Mouse (Mus musculus): Measurements from ENCODE around the gene Mbd3. TPM values are rescaled to one million over a fixed set of nuclear protein-coding genes. Genes with fewer than 3 reads are reported as not detected.
A peak's percentile ranks its signal among the peaks of the same experiment; 100 is the strongest.

Mbd3 gene
- polyA plus RNA-seq, 1 experiment: 135 TPM

DNA sequence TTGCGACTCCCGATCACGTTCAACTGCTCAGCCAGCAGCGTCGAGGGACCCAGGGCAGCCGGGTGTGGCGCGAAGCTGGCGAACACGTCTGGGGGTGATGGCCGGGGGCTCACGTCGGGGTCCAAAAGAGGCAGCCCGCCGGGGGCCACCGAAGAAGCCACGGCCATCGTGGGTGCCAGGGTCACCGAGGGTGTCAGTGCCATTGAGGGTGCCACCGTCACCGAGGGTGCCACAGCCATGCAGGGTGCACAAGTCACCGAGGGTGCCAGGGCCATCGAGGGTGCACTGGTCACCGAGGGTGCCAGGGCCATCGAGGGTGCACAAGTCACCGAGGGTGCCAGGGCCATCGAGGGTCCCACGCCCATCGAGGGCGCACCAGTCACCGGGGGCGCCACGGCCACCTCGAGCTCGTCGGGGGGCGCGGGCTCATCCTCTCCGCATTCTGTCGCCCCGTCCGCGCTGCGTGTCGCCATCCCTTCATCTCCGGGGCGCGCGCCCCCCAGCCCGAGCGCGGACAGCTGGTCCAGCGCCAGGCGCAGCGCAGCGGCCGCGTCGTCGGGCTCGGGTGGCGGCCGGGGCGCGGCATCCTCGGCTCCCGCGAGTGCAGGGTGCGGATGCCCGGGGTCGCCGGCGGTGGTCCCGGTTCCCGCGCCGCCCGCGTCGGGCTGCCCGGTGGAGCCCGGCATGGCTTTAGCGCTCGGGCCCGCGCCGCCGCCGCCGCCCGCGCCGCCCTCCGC, 12.4 kb downstream of the Mbd3 start:
- no peaks in the 10 kb centered on the region; the same call in 1 of the 2 replicates for H3K36me3 ChIP-seq (ENCODE audit: control insufficient read depth, insufficient read depth, low read length)
- H3K4me3 ChIP-seq (ENCODE audit: control insufficient read depth, low read depth, low read length): peak overlapping the region; percentile 94
- H3K4me1 ChIP-seq (ENCODE audit: control insufficient read depth, insufficient read depth, low read length): peaks cover 17% of the 10 kb centered on the region
- TF ChIP-seq POLR2A (IDR thresholded peaks at IDR 0.05; ENCODE audit: control insufficient read depth, low read depth, low read length): no peak; the same call in none of the 2 replicates
- TF ChIP-seq CTCF (IDR thresholded peaks at IDR 0.05; ENCODE audit: control insufficient read depth, insufficient read depth, insufficient replicate concordance, low read depth, low read length): no peak
- peak overlapping the region; percentile 86 for H3K27ac ChIP-seq (ENCODE audit: control insufficient read depth, insufficient read depth, low read depth, low read length)
- no peaks in the 10 kb centered on the region for H3K27me3 ChIP-seq (ENCODE audit: control insufficient read depth, insufficient read depth, low read length)

DNA sequence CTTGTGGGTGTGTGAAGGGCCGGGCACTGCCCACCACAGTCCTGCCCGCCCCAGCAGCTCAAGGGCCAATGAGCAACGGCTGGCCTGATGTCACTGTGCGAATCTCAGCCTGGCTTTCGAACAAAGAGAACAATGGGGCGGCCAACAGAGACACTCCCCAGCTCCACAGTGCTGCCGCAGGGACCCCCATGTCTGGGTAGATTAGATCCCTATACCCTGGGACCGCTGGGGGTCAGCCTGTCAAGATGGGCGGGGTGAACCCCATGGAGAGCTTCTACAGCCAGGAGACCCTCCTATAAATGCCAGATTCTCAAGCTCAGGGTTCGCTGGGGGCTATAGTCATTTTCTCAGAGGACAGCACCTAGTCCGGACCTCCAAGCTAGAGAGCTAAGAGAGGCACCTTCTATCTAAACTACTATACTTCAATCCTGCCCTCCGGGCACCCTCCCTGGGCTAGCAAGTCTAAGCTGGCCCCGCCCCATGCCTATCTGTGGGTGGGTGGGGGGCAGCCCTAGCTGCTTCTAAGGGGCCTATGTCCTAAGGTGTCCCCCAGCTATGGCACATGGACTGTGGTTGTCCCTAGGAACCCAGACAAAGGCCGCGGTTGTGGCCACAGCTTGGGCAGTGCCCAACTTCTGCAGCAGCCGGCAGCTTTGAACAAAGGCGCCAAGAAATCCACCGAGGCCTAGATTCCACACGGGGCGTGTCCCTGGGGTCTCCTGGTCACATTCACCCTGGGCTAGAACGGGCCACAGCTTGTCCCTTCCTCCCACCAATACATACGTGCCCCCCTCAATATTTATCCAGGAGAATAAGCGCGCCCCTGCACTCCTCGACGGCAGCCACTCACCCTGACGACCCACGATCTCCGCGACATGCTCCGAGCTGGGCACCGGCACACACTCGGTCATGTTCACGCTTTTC, 13.3 kb downstream of the Mbd3 start:
- no peaks in the 10 kb centered on the region for H3K36me3 ChIP-seq (ENCODE audit: control insufficient read depth, insufficient read depth, low read length)
- H3K27ac ChIP-seq (ENCODE audit: control insufficient read depth, insufficient read depth, low read depth, low read length): peak overlapping the region; percentile 86
- no peak for TF ChIP-seq CTCF (IDR thresholded peaks at IDR 0.05; ENCODE audit: control insufficient read depth, insufficient read depth, insufficient replicate concordance, low read depth, low read length)
- peak; percentile 22; the same call in 1 of the 2 replicates for TF ChIP-seq POLR2A (IDR thresholded peaks at IDR 0.05; ENCODE audit: control insufficient read depth, low read depth, low read length)

DNA sequence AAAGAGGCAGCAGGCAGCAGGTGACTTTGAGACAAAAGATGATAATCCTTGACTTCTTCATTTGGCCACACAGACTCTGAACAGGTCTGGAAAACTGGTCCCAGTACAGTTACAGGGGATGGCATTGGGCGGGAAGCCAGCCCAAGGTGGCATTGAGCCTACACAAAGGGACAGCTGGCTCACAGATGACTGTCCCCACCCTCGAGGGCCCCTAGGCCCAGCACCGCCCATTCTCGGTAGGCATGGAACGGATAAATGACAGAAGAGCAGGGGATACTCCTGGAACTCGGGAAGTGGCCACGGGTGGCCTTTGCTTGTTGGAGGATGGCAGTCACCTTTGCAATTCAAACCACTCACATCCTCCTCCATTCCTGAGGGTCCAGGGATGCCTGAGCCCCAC, 14.0 kb downstream of the Mbd3 start:
- Histone ChIP-seq H3K4me1 (ENCODE audit: control insufficient read depth, insufficient read depth, low read length) (peaks cover 17% of the 10 kb centered on the region), H3K27ac (ENCODE audit: control insufficient read depth, insufficient read depth, low read depth, low read length) (no peak overlapping the region), H3K4me3 (ENCODE audit: control insufficient read depth, low read depth, low read length) (peak overlapping the region; percentile 94), H3K27me3 (ENCODE audit: control insufficient read depth, insufficient read depth, low read length) (no peaks in the 10 kb centered on the region), H3K36me3 (ENCODE audit: control insufficient read depth, insufficient read depth, low read length) (no peaks in the 10 kb centered on the region)
- TF ChIP-seq CTCF (IDR thresholded peaks at IDR 0.05; ENCODE audit: control insufficient read depth, insufficient read depth, insufficient replicate concordance, low read depth, low read length): no peak
- TF ChIP-seq POLR2A (IDR thresholded peaks at IDR 0.05; ENCODE audit: control insufficient read depth, low read depth, low read length): no peak

More for the DNA sequence above, 13.3 kb downstream of the Mbd3 start:
- H3K4me1 ChIP-seq (ENCODE audit: control insufficient read depth, insufficient read depth, low read length): peaks cover 17% of the 10 kb centered on the region
- peak overlapping the region; percentile 94 for H3K4me3 ChIP-seq (ENCODE audit: control insufficient read depth, low read depth, low read length)
- no peaks in the 10 kb centered on the region for H3K27me3 ChIP-seq (ENCODE audit: control insufficient read depth, insufficient read depth, low read length)

GRCm38 (mm10) chr10:80384709-80385108, 14.6 kb downstream of the Mbd3 start:
- no peak for TF ChIP-seq POLR2A (IDR thresholded peaks at IDR 0.05; ENCODE audit: control insufficient read depth, low read depth, low read length)
- no peak for TF ChIP-seq CTCF (IDR thresholded peaks at IDR 0.05; ENCODE audit: control insufficient read depth, insufficient read depth, insufficient replicate concordance, low read depth, low read length)
- H3K27ac ChIP-seq (ENCODE audit: control insufficient read depth, insufficient read depth, low read depth, low read length): no peak overlapping the region
- H3K27me3 ChIP-seq (ENCODE audit: control insufficient read depth, insufficient read depth, low read length): no peaks in the 10 kb centered on the region
- peaks cover 17% of the 10 kb centered on the region for H3K4me1 ChIP-seq (ENCODE audit: control insufficient read depth, insufficient read depth, low read length)
- peak overlapping the region; percentile 94 for H3K4me3 ChIP-seq (ENCODE audit: control insufficient read depth, low read depth, low read length)
- no peaks in the 10 kb centered on the region for H3K36me3 ChIP-seq (ENCODE audit: control insufficient read depth, insufficient read depth, low read length)

- H3K27me3 ChIP-seq (ENCODE audit: control insufficient read depth, insufficient read depth, low read length): no peaks in the 10 kb centered on the region
- H3K4me1 ChIP-seq (ENCODE audit: control insufficient read depth, insufficient read depth, low read length): peaks cover 17% of the 10 kb centered on the region
- TF ChIP-seq CTCF (IDR thresholded peaks at IDR 0.05; ENCODE audit: control insufficient read depth, insufficient read depth, insufficient replicate concordance, low read depth, low read length) (no peak), POLR2A (IDR thresholded peaks at IDR 0.05; ENCODE audit: control insufficient read depth, low read depth, low read length) (no peak)
- peak overlapping the region; percentile 94 for H3K4me3 ChIP-seq (ENCODE audit: control insufficient read depth, low read depth, low read length)
- H3K36me3 ChIP-seq (ENCODE audit: control insufficient read depth, insufficient read depth, low read length): no peaks in the 10 kb centered on the region
- H3K27ac ChIP-seq (ENCODE audit: control insufficient read depth, insufficient read depth, low read depth, low read length): no peak overlapping the region; the same call in 1 of the 2 replicates
These were observed 15.2 kb downstream of the Mbd3 start for GRCm38 (mm10) chr10:80384115-80384639.

- peaks cover 13% of the 10 kb centered on the region for H3K4me1 ChIP-seq (ENCODE audit: control insufficient read depth, insufficient read depth, low read length)
- H3K27ac ChIP-seq (ENCODE audit: control insufficient read depth, insufficient read depth, low read depth, low read length): no peak overlapping the region; the same call in 1 of the 2 replicates
- no peaks in the 10 kb centered on the region for H3K27me3 ChIP-seq (ENCODE audit: control insufficient read depth, insufficient read depth, low read length)
- no peaks in the 10 kb centered on the region for H3K36me3 ChIP-seq (ENCODE audit: control insufficient read depth, insufficient read depth, low read length)
- peak overlapping the region; percentile 14; the same call in 1 of the 2 replicates for H3K4me3 ChIP-seq (ENCODE audit: control insufficient read depth, low read depth, low read length)
- no peak for TF ChIP-seq POLR2A (IDR thresholded peaks at IDR 0.05; ENCODE audit: control insufficient read depth, low read depth, low read length)
- TF ChIP-seq CTCF (IDR thresholded peaks at IDR 0.05; ENCODE audit: control insufficient read depth, insufficient read depth, insufficient replicate concordance, low read depth, low read length): no peak
These were observed 15.9 kb downstream of the Mbd3 start for GRCm38 (mm10) chr10:80383431-80383830.
